In the genomic region with DNA sequence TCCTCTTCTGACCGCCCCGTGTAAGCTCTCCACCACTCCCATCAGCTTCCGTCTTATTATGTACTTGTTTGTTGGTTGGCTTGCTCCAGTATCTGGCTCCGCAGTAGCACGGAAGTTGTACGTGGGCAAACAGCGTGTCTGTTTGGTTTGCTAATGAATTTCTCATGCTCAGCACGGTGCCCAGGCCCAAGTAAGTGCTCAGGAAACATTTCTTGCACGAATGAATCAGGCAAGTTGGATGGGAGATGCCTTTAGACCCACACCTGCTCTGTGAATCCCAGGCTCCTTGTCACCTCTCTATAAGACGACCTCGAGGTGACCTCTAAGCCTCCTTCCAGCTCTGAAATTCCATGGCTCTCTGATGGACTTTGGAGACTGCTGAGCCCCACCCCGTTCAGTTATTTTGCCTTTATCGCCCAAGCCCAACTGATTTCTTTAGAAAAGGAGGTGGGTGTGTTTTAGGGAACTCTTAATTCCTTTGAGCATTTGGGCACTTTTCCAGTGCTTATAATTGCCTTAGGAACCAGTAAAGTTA, we compare ENCODE assay signal across 9 mouse cellular contexts. TPM values are rescaled to one million over a fixed set of nuclear protein-coding genes. Genes with fewer than 3 reads are reported as not detected.
DNase-seq lines count a peak whose midpoint lies in the region; ATAC-seq and TF ChIP-seq lines count a peak whose summit lies in the region.
"Had no signal": no experiment of that assay in that cellular context is flagged by ENCODE, and none has a peak within 500 bp of the region (broad histone marks: within the 10 kb centered on the region; RNA-seq: fewer than 3 reads in every experiment).

No protein-coding gene starts in this region.

- H3K4me1 ChIP-seq in kidney, embryonic 16.5 days (ENCODE audit: insufficient read depth, low read length) = 0 out of 2 replicates have a peak, but pooled peaks cover 7% of the 10 kb centered on the region
- peaks cover 0 to 4% of the 10 kb centered on the region in 2 experiments; a peak in 1 of 4 replicates for H3K4me1 ChIP-seq in MEL (ENCODE audit: control insufficient read depth in 1 of 2, insufficient read depth in 2 of 2, low read length in 2 of 2)
- H3K4me1 ChIP-seq in embryonic facial prominence, embryonic 15.5 days = peaks cover 15% of the 10 kb centered on the region
- H3K4me1 ChIP-seq in midbrain, embryonic 14.5 days (ENCODE audit: control insufficient read depth, insufficient read depth, low read length) = peaks cover 3% of the 10 kb centered on the region; the same call in 1 of the 2 replicates

- no peak for ATAC-seq in kidney, embryonic 16.5 days (ENCODE audit: low FRiP score, low TSS enrichment)
- ATAC-seq in embryonic facial prominence, embryonic 15.5 days (ENCODE audit: insufficient number of reproducible peaks, low FRiP score, low TSS enrichment, low read depth) = no peak
- ATAC-seq in midbrain, embryonic 14.5 days (ENCODE audit: low FRiP score, low TSS enrichment) = no peak
- no peak for ATAC-seq in frontal cortex, adult (ENCODE audit: low TSS enrichment)

- peak overlapping the region; percentile 40 for H3K27ac ChIP-seq in kidney, embryonic 16.5 days (ENCODE audit: low read length)
- H3K27ac ChIP-seq in MEL (ENCODE audit: control insufficient read depth, low read depth, low read length) = no peak overlapping the region
- 0 out of 2 replicates have a peak overlapping the region, but pooled peaks have one; percentile 28 for H3K27ac ChIP-seq in embryonic facial prominence, embryonic 15.5 days (replicated peaks)
- H3K27ac ChIP-seq in midbrain, embryonic 14.5 days (replicated peaks; ENCODE audit: low read depth, low read length) = no peak overlapping the region

- peak; percentile 25 to 61; a peak in 3 of 4 replicates for TF ChIP-seq EP300 in MEL (IDR thresholded peaks at IDR 0.05; ENCODE audit: low read depth in 1 of 2, low read length in 2 of 2)

- no peak overlapping the region for H3K4me3 ChIP-seq in kidney, embryonic 16.5 days (ENCODE audit: low read length)
- H3K4me3 ChIP-seq in MEL (ENCODE audit: control insufficient read depth in 1 of 2, insufficient read depth in 1 of 2, low read depth in 2 of 2, low read length in 2 of 2) = no peak overlapping the region
- no peak overlapping the region for H3K4me3 ChIP-seq in embryonic facial prominence, embryonic 15.5 days (replicated peaks)
- H3K4me3 ChIP-seq in midbrain, embryonic 14.5 days (replicated peaks; ENCODE audit: low read depth, low read length) = no peak overlapping the region

- 61% methylated on average over 13 of the region's 13 CpGs for WGBS in kidney, embryonic 16.5 days
- WGBS in embryonic facial prominence, embryonic 15.5 days = 49% methylated on average over 13 of the region's 13 CpGs
- 43% methylated on average over 13 of the region's 13 CpGs for WGBS in midbrain, embryonic 14.5 days

- TF ChIP-seq RAD21 in MEL (IDR thresholded peaks at IDR 0.05; ENCODE audit: low read depth, low read length) = no peak

- H3K9ac ChIP-seq in kidney, embryonic 16.5 days (replicated peaks; ENCODE audit: low read length) = no peak overlapping the region
- H3K9ac ChIP-seq in MEL (ENCODE audit: control insufficient read depth, low read depth, low read length, poor library complexity, severe bottlenecking) = no peak overlapping the region
- no peak overlapping the region for H3K9ac ChIP-seq in embryonic facial prominence, embryonic 15.5 days
- H3K9ac ChIP-seq in midbrain, embryonic 14.5 days (replicated peaks; ENCODE audit: low read length) = no peak overlapping the region

- H3K79me2 ChIP-seq in MEL (ENCODE audit: control insufficient read depth, insufficient read depth, low read length, poor library complexity) = no peaks in the 10 kb centered on the region

- no peaks in the 10 kb centered on the region for H3K27me3 ChIP-seq in kidney, embryonic 16.5 days (ENCODE audit: insufficient read depth, low read length)
- H3K27me3 ChIP-seq in MEL (ENCODE audit: control insufficient read depth in 1 of 2, insufficient read depth in 2 of 2, low read length in 2 of 2) = no peaks in the 10 kb centered on the region
- no peaks in the 10 kb centered on the region for H3K27me3 ChIP-seq in embryonic facial prominence, embryonic 15.5 days
- H3K27me3 ChIP-seq in midbrain, embryonic 14.5 days (ENCODE audit: control insufficient read depth, insufficient read depth, low read length) = no peaks in the 10 kb centered on the region

- no peaks in the 10 kb centered on the region for H3K9me3 ChIP-seq in kidney, embryonic 16.5 days (ENCODE audit: low read length)
- H3K9me3 ChIP-seq in MEL (replicated peaks; ENCODE audit: insufficient read depth, low read length) = no peaks in the 10 kb centered on the region
- no peaks in the 10 kb centered on the region for H3K9me3 ChIP-seq in embryonic facial prominence, embryonic 15.5 days (replicated peaks)
- no peaks in the 10 kb centered on the region for H3K9me3 ChIP-seq in midbrain, embryonic 14.5 days (ENCODE audit: control insufficient read depth, low read length)

- no peak overlapping the region for H3K4me2 ChIP-seq in kidney, embryonic 16.5 days (replicated peaks; ENCODE audit: low read depth, low read length)
- H3K4me2 ChIP-seq in embryonic facial prominence, embryonic 15.5 days (replicated peaks) = no peak overlapping the region
- H3K4me2 ChIP-seq in midbrain, embryonic 14.5 days (ENCODE audit: low read length) = no peak overlapping the region

- no peaks in the 10 kb centered on the region for H3K36me3 ChIP-seq in kidney, embryonic 16.5 days (ENCODE audit: insufficient read depth, low read length)
- H3K36me3 ChIP-seq in MEL (ENCODE audit: control insufficient read depth in 1 of 2, insufficient read depth in 2 of 2, low read length in 2 of 2) = no peaks in the 10 kb centered on the region
- H3K36me3 ChIP-seq in embryonic facial prominence, embryonic 15.5 days = no peaks in the 10 kb centered on the region
- H3K36me3 ChIP-seq in midbrain, embryonic 14.5 days (ENCODE audit: control insufficient read depth, insufficient read depth, low read length) = no peaks in the 10 kb centered on the region

- TF ChIP-seq CTCF in MEL (IDR thresholded peaks at IDR 0.05 in 2 of 3, conservative IDR thresholded peaks at IDR 0.05 in 1 of 3; ENCODE audit: control insufficient read depth in 1 of 3, insufficient read depth in 1 of 3, low read depth in 2 of 3, low read length in 3 of 3, poor library complexity in 1 of 3, severe bottlenecking in 1 of 3) = no peak

- TF ChIP-seq POLR2A in MEL (IDR thresholded peaks at IDR 0.05; ENCODE audit: control insufficient read depth in 1 of 2, insufficient read depth in 1 of 2, low read depth in 1 of 2, low read length in 2 of 2, poor library complexity in 1 of 2) = no peak

- DNase-seq in kidney, postnatal 36 days = no peak
- peak; percentile 36 for DNase-seq in MEL (ENCODE audit: low read depth, low spot score)
- peak; percentile 19 for DNase-seq in midbrain, embryonic 14.5 days
- DNase-seq in layer of hippocampus, postnatal 36 days = no peak
- no peak for DNase-seq in ovary, postnatal 14 days (ENCODE audit: low spot score)
- DNase-seq: heart, postnatal 10 days had no signal

TF ChIP-seq in MEL, 35 proteins besides CTCF, POLR2A, EP300 and RAD21:
- TF ChIP-seq MYB (IDR thresholded peaks at IDR 0.05; ENCODE audit: low read depth, low read length) = 0 out of 2 replicates have a peak, but pooled peaks have one; percentile 19
- 0 out of 2 replicates have a peak, but pooled peaks have one; percentile 13 for TF ChIP-seq MAX (IDR thresholded peaks at IDR 0.05; ENCODE audit: low read length)
- no peak for TF ChIP-seq KAT2A (conservative IDR thresholded peaks at IDR 0.05; ENCODE audit: low read depth, low read length)
- no peak for TF ChIP-seq JUND (IDR thresholded peaks at IDR 0.05; ENCODE audit: low read depth, low read length)
TF ChIP-seq in MEL: peak in this region for 2.

RNA-seq across cellular contexts. Expression of a gene that starts 55.4 kb away (rescaled TPM):
- polyA plus RNA-seq in kidney, embryonic 16.5 days (2015; fragmentation: Nextera tagmentation; extraction: Ambion mirVana) = 6.3 and 7.4 TPM in 2 replicates
- total RNA-seq in MEL (2012; rRNA removed) = 0.52 and 0.58 TPM in 2 replicates
- under 1 TPM in 1 of 2 experiments, not detected in 1; 0.75 TPM for polyA plus RNA-seq in MEL (2012; ENCODE audit: insufficient read depth in 1 of 2, insufficient read length in 2 of 2, low read depth in 1 of 2, low replicate concordance in 2 of 2, missing spikeins in 1 of 2)
- polyA plus RNA-seq in embryonic facial prominence, embryonic 15.5 days (2015; fragmentation: Nextera tagmentation; extraction: Ambion mirVana) = 28.9 TPM in 2 replicates
- 17.1 and 18.7 TPM in 2 replicates for polyA plus RNA-seq in midbrain, embryonic 14.5 days (2014; fragmentation: Nextera tagmentation; extraction: Ambion mirVana)
- total RNA-seq in layer of hippocampus, postnatal 36 days (2021) = 10 to 100 TPM; 27.0 to 27.8 TPM

Comparison
In these comparisons a context has a peak if more than half of its experiments do, and no peak if none do; other contexts are left out.
1. H3K27ac ChIP-seq: peak in kidney, embryonic 16.5 days (single experiment) and embryonic facial prominence, embryonic 15.5 days (single experiment); none in MEL (single experiment) and midbrain, embryonic 14.5 days (single experiment).
2. DNase-seq: peak in MEL (single experiment) and midbrain, embryonic 14.5 days (single experiment); none in kidney, postnatal 36 days (0 of 2), layer of hippocampus, postnatal 36 days (0 of 2) and ovary, postnatal 14 days (single experiment).